Mouse (Mus musculus): Measurements from ENCODE around the gene Gm1527. TPM values are rescaled to one million over a fixed set of nuclear protein-coding genes. Genes with fewer than 3 reads are reported as not detected.

Gene Gm1527
- not detected for polyA plus RNA-seq (2017; shearing (Covaris generic))

GRCm38 (mm10) chr3:28892317-28892716 lies at the start of gene Gm1527:
Gene Gm1527, plus strand, starts transcription at chr3:28892617.

Other genes with a start within 250 kb of the Gm1527 start
- gene Slc2a2, start 194.7 kb upstream of the Gm1527 start, polyA plus RNA-seq (2017; shearing (Covaris generic)), result not detected
- gene Eif5a2, start 111.3 kb upstream of the Gm1527 start, polyA plus RNA-seq (2017; shearing (Covaris generic)), result 7.3 TPM
- 379 TPM for gene Rpl22l1, start 87.2 kb upstream of the Gm1527 start, polyA plus RNA-seq (2017; shearing (Covaris generic))
- gene Egfem1, start 189.4 kb downstream of the Gm1527 start, polyA plus RNA-seq (2017; shearing (Covaris generic)), result not detected

All from effector memory CD4-positive, alpha-beta T cell, adult 5 months (primary cell).